Mouse (Mus musculus) thymus, postnatal 4 days (tissue): ENCODE measurements around the gene Kdm6b.
A peak's percentile ranks its signal among the peaks of the same experiment; 100 is the strongest.

ENCODE experiments used
- DNase-seq: peaks from one replicate; pipeline ENCODE4 v3.0.0; 2021

The Kdm6b gene

DNA sequence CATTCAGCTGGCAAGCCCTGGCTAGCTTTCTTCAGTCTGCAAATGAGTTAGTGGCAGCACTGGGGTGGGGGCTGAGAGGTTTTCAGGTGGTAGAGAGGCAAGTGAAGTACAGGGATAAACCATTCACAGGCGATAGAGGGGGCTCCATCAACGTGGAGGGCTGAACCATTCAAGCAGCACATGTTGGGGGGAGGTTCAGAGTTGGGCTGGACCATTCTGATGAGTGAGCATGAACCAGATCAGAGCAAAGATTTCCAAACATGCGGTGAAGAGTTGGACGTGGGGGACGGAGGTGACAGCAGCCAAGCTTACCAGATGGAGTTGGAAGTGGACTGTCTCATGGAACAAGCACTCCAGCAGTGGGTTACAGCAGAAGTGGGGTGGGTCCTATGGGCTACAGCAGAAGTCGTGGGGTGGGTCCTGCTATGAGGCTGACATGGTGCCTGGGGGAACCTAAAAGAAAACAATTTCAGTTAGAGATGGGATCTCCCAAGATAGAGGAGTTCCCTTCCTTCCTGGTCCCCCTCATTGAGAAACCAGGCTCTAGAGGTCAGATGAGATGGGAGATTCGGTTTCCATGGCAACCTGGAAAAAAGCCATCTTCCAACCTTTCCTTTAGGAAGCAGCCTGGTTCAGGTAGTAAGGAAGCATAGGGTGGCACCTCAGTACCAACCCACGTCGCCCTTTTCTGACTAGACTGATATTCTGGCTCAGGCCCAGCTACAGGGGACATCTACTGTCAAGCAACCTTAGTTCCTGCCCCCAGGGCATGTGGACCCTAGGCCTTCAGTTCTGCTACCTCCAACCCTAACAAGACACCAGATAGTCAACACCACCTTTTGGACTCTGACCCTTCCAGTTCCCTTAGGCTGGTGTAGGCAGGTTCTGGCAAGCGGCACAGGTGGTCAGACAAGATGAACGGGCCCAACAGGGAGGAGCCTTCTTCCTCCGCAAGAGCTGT lies at the start of gene Kdm6b:
Gene Kdm6b, minus strand, starts transcription at position 455 of the 961 bp plus-strand sequence.
- DNase-seq = peak; percentile 74

DNA sequence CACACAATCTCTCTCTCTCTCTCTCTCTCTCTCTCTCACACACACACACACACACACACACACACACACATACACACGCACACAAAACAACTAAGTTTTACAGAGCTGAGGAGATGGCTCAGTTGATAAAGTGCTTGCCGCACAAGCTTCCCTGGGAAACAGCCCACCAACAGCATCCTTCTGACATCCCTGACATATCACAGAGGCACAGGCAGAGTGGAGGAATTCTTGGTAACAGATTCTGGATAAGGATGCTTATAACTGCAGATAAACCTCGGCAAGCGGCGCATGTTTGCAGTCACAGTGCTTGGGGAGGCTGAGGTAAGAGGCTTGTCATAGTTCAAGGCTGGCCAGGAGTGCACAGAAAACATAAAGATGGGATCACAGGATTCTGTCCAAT lies 48.1 kb upstream of the Kdm6b start:
- DNase-seq = no peak

DNA sequence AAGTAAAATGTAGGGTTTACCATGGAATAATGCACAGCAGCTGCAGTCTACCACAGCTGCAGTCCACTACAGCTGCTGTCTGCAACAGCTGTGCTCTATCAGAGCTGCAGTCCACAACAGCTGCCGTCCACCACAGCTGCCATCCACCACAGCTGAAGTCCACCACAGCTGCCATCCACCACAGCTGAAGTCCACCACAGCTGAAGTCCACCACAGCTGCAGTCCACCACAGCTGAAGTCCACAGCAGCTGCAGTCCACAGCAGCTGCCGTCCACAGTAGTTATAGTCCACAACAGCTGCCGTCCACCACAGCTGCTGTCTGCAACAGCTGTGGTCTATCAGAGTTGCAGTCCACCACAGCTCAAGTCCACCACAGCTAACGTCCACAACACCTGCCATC lies 46.4 kb upstream of the Kdm6b start:
- DNase-seq = no peak

DNA sequence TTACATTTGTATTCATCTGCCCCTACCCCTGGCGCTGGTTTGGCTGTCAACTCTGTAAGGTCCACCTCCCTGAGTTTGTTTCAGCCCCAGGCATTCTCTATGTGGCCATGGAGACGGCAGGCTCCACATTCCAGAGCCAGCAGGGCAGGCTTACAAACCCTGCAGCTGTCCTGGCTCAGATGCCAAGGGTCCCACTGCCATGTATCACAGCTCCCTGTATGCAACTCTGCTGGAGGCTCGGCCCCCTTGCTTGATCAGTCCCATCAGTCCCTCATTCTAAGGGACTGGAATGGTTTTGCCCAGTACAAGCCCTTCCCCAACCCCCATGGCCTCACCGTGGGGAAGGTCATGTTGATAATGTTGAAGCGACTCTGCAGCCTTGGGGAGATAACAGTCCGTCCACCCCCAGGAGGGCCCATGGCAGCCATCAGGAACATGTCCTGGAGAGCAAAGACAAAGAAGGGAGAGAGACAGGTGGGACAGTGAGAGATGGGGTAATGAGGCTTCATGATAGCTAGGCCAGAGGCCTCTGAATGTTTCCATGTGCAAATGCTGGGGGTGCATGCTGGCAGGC lies 43.6 kb upstream of the Kdm6b start:
- DNase-seq = no peak

DNA sequence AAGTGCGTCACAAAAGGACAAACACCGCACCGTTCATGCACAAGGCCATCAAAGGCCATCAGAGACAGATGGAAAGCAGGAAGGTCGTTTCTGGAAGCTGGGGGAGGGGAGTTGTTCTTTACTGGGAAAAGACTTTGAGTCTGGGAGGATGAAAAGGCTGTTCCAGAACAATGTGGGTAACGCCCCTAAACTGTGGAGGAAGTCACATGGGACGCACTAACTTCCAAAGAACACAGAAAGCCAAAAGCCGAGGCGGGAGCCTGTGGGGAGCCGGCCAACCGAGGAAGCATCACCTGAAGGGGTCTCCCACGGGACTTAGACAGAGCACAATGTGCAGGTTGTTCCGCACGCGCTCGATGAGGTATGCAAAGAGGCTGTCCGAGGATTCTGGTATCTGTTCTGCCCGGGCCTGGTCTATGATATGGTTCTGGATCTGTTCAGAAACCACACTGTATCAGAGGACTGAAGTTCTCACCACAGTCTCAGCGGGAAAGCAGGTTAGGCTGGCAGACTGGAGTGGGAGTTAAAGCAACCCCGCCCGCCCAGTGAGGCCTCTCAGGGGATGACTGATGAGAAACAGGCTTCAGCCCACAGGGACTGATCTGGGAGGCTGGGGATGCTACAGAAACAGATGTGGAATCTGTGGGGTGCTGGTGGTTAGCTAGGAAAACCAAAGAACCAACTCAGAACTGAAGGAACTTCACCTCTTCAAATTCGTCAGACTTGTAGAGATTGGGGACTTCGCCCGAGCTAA lies 38.8 kb upstream of the Kdm6b start:
- DNase-seq = no peak

DNA sequence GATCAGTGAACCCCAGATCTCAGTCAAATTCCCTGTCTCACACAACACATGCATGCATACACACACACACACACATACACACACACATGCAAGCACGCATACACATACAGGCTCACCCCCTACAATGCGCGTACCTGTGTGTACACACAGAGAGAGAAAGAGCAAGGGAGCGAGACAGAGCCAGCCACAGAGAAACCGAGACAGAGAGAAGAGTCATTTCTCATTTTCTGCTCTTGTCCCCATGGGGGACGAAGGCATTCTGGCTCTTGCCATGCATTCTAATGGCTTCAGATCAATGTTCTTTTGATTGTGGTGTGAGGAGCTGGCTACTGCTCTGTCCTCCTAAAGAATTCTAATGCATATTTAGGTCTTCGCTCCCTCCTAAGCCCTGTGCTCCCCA lies 33.8 kb upstream of the Kdm6b start:
- no peak for DNase-seq

DNA sequence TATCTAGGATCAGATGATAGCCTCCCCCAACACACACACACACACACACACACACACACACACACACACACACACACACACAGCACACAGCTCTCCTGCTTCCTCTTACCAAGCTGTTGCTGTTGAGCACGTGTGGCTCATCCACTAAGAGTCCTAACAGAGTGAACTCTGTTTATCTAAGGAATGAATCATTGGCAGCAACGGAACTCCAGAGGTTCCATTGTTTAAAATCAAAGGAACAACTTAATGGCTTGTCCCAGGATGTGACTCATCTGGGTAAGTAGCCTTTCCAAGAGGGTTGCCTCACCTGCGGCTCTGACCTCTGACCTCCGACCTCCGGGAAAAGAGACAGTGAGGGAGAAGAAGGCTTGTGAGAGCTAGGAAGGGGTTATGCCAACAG lies 29.9 kb upstream of the Kdm6b start:
- DNase-seq = no peak

DNA sequence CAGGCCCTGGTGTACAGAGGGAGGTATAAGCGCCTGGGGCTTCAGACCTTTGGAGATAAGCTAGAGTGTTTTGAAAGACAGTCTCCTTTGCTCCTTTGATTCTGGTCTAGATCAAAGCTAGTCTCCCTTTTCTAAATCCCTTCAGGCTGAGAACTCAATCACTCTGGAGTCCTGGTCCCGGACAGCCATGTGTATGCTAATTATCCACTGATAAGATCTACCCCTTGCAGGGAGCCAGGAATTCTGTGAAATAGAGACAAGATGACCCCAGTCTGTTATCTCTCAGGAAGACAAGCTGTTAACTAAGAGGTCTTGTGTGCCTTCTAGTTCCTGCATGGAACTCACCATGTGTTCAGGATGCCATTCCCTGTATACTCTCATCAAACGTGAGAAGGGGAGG lies 23.8 kb upstream of the Kdm6b start:
- DNase-seq = no peak

DNA sequence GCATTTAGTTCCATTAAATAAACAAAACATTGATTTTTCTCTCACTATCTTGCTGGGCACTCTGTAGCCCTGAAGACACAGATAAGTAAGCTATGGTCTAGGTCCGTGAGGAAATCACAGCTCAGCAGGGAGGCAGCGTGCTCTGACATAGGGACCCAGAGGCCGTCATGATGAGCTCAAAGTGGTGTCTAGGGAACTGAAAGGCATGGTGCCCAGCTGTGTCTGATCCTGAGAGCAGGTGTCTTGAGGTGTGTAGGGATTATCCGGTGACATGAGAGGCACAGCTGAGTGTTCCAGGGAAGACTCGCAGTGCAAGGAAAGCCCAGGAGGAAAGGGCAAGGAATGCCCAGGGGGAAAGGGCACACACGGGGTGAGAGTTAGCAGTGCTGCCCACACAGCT lies 19.7 kb upstream of the Kdm6b start:
- DNase-seq = no peak

DNA sequence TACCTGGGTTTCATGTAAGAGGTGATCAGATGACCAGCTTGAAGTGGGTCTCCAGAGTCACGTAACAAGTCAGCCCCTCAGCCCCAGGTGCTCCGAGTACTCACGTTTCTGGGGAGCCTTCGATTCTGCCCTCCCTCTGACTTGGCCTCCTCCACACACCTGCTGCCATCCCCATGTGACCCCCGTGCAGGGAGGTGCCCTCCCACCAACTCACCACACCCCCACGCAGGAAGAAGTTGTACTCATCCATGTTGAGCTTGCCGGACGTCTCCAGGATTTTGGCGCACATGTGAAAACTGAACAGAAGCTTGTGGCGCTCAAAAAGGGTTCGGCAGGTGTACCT lies 19.1 kb upstream of the Kdm6b start:
- no peak for DNase-seq

DNA sequence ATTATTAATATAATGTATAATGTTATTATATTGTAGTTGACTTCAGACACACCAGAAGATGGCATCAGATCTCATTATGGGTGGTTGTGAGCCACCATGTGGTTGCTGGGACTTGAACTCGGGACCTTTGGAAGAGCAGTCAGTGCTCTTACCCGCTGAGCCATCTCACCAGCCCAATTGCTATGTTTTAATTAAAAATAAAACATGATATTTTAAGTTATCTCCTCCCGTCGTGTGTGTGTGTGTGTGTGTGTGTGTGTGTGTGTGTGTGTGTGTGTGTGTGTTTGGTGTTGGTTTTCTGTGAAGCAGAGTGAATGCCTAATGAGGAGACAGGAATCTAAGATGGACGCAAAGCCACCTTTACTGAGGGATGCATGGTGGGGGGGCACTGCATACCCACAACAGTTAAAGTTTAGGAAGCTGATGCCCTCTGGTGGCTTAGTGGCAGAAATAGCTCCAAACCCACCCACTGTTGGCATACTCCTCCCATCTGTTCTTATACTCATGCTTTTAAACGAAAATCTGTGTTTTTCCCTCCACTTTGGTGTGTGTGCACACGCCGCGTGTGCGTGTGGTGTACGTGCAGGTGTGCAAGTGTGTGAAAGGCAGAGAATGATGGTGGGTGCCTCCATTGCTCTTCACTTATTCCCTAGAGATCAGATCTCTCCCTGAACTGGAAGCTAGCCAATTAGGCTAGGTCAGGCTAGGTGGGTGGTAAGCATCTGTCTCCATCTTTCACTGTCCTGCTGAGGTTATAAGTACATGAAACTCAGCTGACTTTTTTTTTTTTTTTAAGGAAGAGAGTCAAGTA lies 18.6 kb upstream of the Kdm6b start:
- peak; percentile 79 for DNase-seq

DNA sequence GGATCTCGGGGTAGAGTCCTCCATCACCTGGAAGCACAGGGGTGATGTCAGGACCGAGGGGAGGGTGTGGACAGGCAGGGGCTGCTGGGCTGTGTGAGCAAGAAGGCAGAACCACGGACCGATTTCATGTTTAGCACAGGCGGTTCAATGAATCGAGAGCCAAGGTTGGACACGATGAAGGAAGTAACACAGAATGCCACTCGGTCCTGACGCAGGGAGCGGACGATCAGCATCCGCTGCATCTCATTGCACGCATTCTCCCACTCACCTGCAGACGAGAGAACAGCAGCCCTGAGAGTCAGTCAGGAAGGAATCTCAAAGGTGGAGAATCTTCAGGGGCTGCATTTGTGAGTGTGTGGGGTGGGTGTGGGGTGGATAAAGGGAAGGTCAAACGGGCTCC lies 17.2 kb upstream of the Kdm6b start:
- no peak for DNase-seq

DNA sequence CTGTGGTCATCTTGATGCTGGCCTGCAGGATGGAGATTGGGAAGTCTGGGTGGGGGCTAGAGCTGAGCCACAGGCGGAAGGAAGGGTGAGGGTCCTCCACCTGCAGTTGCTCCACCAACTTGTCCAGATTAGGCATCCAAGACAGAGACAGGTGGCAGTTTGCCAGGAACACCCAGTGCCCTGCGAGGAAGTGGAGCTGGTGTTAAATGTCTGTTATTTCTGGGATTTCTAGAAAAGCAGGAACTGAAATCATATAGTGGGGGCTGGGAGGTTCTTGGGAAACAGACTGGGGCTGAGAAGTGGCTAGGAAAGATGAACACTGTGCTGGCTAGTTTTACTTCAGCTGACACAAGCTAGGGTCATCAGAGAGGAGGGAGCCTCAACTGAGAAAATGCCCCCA lies 15.8 kb upstream of the Kdm6b start:
- DNase-seq = no peak

DNA sequence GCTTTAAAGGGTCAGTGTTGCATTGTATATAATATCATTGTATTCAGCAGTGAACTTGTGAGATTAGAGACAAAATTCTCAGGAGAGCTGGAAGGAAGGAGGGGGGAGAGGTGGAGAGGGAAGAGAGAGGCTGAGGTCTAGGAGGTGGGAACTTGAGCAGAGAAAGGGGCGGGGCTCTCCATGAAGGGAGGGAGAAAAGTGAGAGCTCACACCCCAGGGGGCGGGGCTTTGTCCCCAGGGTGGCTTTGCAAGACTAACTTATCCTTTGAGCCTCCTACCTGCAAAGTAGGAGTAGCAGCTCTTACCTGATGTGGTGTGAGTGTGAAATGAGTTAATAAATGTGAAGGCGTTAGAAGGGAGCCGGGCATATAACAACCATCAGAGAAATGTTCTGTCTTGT lies 15.3 kb upstream of the Kdm6b start:
- DNase-seq = peak; percentile 70

DNA sequence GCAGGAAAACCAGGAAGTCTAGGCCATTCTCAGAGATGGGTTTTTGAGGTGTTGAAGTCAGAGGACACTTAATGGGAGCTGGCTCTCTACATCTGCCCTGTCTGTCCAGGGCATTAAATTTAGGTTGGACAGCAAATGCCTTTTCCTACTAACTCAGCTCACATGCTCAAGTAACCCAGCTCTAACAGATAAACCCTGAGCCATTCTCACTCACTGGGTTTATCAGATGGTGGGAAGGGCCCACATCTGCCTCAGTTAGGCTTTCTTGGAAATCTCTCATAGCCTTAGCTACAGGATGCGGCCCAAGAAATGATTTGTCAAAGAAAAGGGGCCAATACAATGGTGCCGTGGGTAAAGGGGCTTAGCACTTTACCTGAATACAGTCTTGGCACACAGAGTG lies 12.8 kb upstream of the Kdm6b start:
- DNase-seq = no peak

DNA sequence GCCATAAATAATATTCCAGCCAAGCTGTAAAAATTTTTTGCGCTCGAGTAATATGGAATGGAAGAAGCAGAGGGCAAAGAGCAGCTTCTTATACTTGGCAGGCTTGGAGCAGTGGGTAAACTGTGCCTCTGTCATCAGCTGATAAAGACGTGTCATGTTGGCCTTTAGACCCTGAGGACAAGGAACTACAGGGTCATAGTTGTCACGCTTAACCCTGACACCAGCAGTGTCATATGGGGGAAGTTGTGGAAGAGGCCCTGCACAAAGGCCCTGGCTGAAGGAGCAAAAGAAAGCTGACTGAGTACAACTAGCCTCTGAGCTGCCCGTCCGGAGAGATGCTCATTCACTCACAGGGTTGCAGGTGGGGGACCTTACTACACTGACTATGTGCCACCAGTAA lies 10.4 kb upstream of the Kdm6b start:
- DNase-seq = no peak

DNA sequence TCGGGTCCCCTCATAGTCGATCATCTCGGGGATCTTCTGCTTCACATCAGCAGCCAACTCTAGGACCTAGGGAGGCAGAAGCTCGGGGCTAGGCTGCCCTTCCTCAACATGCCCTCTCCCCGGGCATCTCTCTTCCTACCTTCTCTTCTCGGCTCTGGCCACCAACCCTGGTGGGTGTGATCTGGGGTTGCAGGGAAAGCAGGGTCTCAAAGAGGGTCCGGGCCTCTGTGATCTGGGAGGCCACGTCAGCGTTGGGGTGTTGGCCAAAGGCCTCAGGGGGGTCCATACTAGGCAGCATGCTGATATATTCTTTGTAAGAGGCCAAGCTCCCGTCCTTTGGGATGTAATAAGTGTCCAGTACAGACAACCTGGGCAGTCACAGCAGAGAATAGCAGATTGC lies 9.4 kb upstream of the Kdm6b start:
- DNase-seq = no peak

DNA sequence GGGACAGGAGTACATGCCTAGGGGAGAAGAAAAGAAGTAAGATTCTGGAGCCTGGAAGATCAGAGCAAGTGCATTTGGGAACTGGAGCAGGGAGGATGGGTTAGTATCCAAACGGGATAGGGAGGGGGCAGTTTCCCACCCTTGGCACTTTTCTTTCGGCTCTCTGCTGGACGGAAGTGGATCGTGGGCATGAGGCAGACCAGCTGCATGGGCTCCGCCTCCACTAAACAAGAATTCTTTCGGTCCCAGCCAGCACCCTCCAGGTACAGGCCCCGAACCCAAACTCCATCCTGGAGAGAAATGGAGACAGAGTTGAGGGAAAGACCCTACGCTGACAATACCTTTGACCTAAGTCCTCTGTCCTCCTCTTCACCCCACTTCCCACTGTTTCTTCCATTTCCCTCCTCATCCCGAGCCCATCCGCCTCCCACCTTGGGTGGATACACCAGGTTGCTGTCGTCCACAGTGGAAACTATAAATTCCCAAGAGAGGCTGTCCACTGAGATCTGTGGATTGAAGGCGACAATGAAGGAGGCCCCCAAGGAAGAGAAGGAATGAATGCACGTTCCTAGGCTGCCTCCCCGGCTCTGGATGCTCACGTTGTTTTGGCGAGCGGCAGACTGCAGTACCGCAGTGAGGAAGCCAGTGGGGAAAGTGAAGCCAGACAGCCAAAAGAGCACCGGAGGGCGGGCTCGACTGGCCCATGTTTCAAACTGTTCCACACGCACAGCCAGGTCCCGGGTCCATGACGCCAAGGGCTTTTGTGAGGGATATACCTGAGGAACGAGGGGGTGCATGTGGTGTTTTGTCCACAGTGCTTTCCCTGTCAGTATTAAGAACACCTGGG lies 7.9 kb upstream of the Kdm6b start:
- no peak for DNase-seq

DNA sequence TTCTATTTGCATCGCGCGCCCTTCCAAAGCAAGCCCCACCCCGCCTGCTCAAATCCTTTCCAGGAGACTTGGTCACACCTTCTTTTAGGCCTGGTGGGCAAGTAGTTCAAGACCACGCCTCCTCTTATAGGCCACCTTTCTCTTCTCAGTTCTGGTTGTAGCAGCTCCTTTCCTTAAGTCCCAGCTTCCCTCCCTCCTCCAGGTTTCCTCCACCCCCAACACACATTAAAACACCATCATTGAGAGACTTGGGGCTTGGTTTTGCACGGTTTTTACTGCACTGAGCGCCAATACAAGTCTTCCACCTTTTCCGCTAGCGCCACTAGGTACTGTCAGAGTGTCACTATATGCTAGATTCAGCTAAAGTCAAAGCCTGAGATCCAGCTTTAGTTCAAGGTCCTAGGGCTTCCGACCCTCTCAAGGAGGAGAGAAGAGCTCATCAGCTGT lies 7.1 kb upstream of the Kdm6b start:
- DNase-seq = no peak

DNA sequence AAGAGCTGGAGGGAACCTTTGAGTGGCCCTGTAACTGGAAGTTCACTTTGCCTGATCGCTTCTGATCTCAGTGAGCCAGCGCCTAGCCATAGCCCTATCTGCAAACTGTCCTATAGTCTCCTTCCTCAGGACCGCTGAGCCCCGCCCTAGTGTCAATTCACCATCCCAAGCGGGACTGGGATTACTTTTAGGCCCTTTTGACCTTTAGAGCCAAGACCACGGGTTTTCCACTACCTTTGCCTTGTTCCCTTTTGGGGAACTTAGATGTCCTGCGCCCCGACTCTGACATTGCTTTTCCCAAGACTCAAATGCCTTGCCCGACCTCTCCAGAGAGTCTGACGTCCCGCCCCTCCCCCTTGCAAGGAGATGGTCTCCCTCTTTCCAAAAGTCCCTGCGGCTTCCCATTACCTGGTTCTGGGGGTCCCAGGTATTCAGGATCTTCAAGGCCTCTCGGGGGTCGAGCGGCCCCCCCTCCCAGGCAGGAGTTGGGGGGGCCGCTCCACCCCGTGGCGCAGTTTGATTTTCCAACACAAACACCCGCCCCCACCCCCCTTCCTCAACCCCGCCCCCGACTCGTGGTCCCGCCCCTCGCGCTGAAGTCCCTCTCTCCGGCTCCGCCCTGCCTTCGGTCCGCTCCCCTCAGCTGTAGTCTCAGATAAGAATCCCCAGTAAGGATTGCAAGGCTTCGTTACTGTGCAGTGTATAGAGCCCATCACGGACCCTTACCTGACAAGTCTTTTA lies 6.5 kb upstream of the Kdm6b start:
- DNase-seq = peak; percentile 80

DNA sequence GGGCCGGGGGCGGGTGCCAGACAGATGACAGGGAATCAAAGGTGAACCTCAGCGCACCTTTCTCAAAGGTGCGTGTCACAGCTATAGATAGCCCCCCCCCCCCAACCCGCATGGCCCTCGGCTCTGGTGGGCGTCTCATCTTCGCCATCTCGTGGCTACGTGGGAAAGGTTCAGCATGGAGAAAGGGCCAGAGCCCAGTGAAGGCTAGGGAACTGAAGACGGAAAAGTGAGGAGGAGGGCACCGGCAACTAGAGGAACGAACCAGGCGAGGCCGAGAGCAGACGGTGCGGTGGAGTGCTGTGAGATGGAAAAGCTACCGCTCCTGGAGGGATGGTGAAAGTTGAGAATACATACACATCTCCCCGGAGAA lies 6.0 kb upstream of the Kdm6b start:
- peak; percentile 66 for DNase-seq
